Mouse (Mus musculus) stomach, embryonic 16.5 days (tissue): ENCODE data around the gene Try10. TPM values are rescaled to one million over a fixed set of nuclear protein-coding genes. Genes with fewer than 3 reads are reported as not detected.
"Not testable (repeated sequence)": the region's sequence is repeated elsewhere in the genome, so short reads cannot be mapped to it uniquely, and the experiment has no call there.

Experiments
- ATAC-seq: fragments of 200-750 bp; cut with Nextera tagmentation; 2 replicates; pipeline ENCODE4 v1.8.0; 2017; ENCODE audit warnings: moderate number of reproducible peaks, moderate TSS enrichment; ENCODE audit not compliant: insufficient read depth, low FRiP score
- H3K27ac ChIP-seq: fragments of 300-500 bp; sonication (generic); 2 replicates; pipeline ENCODE4 v1.5.1; 2014; ENCODE audit warnings: low read length
- H3K27me3 ChIP-seq: fragments of 300-500 bp; sonication (generic); 2 replicates; pipeline ENCODE4 v1.6.1; 2014; ENCODE audit warnings: low read length, control low read depth, mixed read lengths; ENCODE audit not compliant: control insufficient read depth, insufficient read depth
- H3K36me3 ChIP-seq: fragments of 300-500 bp; sonication (generic); 2 replicates; pipeline ENCODE4 v1.6.1; 2014; ENCODE audit warnings: low read length; ENCODE audit not compliant: control insufficient read depth, insufficient read depth
- H3K4me1 ChIP-seq: fragments of 300-500 bp; sonication (generic); 2 replicates; pipeline ENCODE4 v1.6.1; 2014; ENCODE audit warnings: low read length, control low read depth, mixed read lengths; ENCODE audit not compliant: control insufficient read depth, insufficient read depth
- H3K4me2 ChIP-seq: fragments of 300-500 bp; sonication (generic); 2 replicates; pipeline ENCODE4 v1.6.1; 2014; ENCODE audit warnings: low read depth, low read length, mixed read lengths
- H3K4me3 ChIP-seq: fragments of 300-500 bp; sonication (generic); replicated peaks from 2 replicates; pipeline ENCODE4 v1.5.1; 2014; ENCODE audit warnings: mild to moderate bottlenecking, low read length
- H3K9ac ChIP-seq: fragments of 300-500 bp; sonication (generic); 2 replicates; pipeline ENCODE4 v1.6.1; 2014; ENCODE audit warnings: low read length
- H3K9me3 ChIP-seq: fragments of 300-500 bp; sonication (generic); replicated peaks from 2 replicates; pipeline ENCODE4 v1.6.1; 2016; ENCODE audit warnings: low read length, control low read depth; ENCODE audit not compliant: control insufficient read depth
- WGBS: fragments of 180-500 bp; shearing (Covaris S2); extraction: QIAGEN DNeasy Blood & Tissue Kit; methylation state at CpG from one replicate; pipeline ENCODE4 v1.1.7; 2014; 5-methylcytosine and 5-hydroxymethylcytosine counted together
- polyA plus RNA-seq: library from polyadenylated mRNA; unstranded; fragments of >200 nt; fragmentation: Nextera tagmentation; extraction: Ambion mirVana; gene quantifications from 2 replicates; pipeline ENCODE4 v1.2.1, GENCODE M21; 2015

The Try10 gene
- polyA plus RNA-seq = 295 and 322 TPM in 2 replicates

DNA sequence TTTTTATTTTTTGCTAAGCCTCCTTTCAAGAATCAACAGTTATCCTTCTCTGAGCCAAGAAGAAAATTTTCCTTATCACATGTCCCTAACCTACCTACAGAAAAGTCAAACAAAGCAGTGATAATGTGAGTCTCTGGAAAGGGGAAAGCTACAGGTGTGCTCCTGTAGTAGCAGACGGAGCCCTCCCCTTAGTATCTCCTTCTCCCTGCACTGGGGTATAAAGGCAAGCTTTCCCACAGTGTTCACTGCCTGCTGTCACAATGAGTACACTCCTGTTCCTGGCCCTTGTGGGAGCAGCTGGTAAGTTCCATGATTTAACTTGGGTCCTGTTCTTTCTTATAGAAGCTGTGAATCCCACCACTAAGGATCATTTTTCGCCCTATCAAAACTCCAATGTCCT is at the start of gene Try10:
TSS of gene Try10 (plus strand) at position 174 of the 400 bp plus-strand sequence.
- no peak within 1 kb of the TSS for H3K4me3 ChIP-seq
- 68% methylated on average over 2 of the region's 2 CpGs for WGBS
- no peak within 1 kb of the TSS for H3K27ac ChIP-seq
- H3K36me3 ChIP-seq = no peaks in the 10 kb centered on the region
- no peaks in the 10 kb centered on the region for H3K4me1 ChIP-seq
- no peaks in the 10 kb centered on the region for H3K27me3 ChIP-seq
- no peaks in the 10 kb centered on the region for H3K9me3 ChIP-seq
- no peak within 1 kb of the TSS for H3K4me2 ChIP-seq
- H3K9ac ChIP-seq = no peak within 1 kb of the TSS
- no peak for ATAC-seq

DNA sequence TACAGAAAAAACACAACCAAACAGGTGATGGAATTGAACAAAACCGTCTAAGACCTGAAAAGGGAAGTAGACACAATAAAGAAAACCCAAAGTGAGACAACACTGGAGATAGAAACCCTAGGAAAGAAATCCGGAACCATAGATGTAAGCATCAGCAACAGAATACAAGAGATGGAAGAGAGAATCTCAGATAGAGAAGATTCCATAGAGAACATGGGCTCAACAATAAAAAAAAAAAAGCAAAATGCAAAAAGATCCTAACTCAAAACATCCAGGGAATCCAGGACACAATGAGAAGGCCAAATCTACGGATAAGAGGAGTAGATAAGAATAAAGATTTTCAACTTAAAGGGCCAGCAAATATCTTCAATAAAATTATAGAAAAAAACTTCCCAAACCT is 37.2 kb upstream of the Try10 start, which contains the start of gene Try5:
TSS of gene Try5 (minus strand) at position 101 of the 400 bp plus-strand sequence.
- not testable (repeated sequence) for H3K4me3 ChIP-seq, H3K27ac ChIP-seq, H3K4me1 ChIP-seq, H3K9ac ChIP-seq, H3K27me3 ChIP-seq, H3K9me3 ChIP-seq, H3K36me3 ChIP-seq, H3K4me2 ChIP-seq, ATAC-seq
- WGBS = 73% methylated on average over 3 of the region's 3 CpGs

- not testable (repeated sequence) for H3K9me3 ChIP-seq, H3K27ac ChIP-seq, H3K9ac ChIP-seq, H3K4me3 ChIP-seq, H3K27me3 ChIP-seq, H3K4me2 ChIP-seq, H3K36me3 ChIP-seq, ATAC-seq, H3K4me1 ChIP-seq
- WGBS = 70% methylated on average over 1 of the region's 2 CpGs
Measured at GRCm38 (mm10) chr6:41373772-41374171, 19.9 kb downstream of the Try10 start.

GRCm38 (mm10) chr6:41377578-41377977 is 23.7 kb downstream of the Try10 start, which contains the start of gene Prss3:
Gene Prss3, minus strand, starts transcription at chr6:41377678.
- H3K4me2 ChIP-seq, H3K9ac ChIP-seq, H3K36me3 ChIP-seq, ATAC-seq, H3K9me3 ChIP-seq, H3K27me3 ChIP-seq, H3K4me3 ChIP-seq, H3K27ac ChIP-seq, H3K4me1 ChIP-seq: not testable (repeated sequence)

GRCm38 (mm10) chr6:41386781-41387180 is 32.9 kb downstream of the Try10 start:
- 69% methylated on average over 2 of the region's 2 CpGs for WGBS
- no peak for ATAC-seq
- no peak overlapping the region for H3K9ac ChIP-seq
- H3K27me3 ChIP-seq = no peaks in the 10 kb centered on the region
- no peak overlapping the region for H3K4me3 ChIP-seq
- no peaks in the 10 kb centered on the region for H3K36me3 ChIP-seq
- no peaks in the 10 kb centered on the region for H3K4me1 ChIP-seq
- H3K27ac ChIP-seq = no peak overlapping the region
- no peak overlapping the region for H3K4me2 ChIP-seq
- no peaks in the 10 kb centered on the region for H3K9me3 ChIP-seq

DNA sequence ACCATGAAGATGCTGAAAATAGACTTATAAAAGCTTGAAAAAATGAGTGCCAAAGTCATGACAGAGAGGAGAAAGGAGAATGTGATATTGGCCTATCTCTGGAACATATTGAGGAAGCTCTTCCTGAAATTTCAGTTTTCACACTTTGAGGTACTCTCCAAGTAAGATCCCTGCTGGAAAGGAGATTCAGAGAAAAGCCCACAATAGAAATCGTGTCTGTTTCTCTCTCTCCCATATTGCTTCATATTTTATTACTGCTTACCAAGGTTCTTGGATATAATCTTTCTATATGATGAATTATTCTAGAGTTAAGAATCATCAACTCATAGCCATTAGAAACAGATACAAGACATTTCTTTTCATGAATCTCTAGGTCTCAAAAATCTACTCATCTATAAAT is 37.7 kb downstream of the Try10 start:
- not testable (repeated sequence) for H3K27ac ChIP-seq, H3K36me3 ChIP-seq, H3K9ac ChIP-seq, H3K4me3 ChIP-seq, H3K4me2 ChIP-seq, ATAC-seq, H3K9me3 ChIP-seq, H3K27me3 ChIP-seq, H3K4me1 ChIP-seq
- 69% methylated on average over 1 of the region's 1 CpGs for WGBS

GRCm38 (mm10) chr6:41392056-41392455 is 38.2 kb downstream of the Try10 start, which contains the start of gene Gm5771:
Gene Gm5771, plus strand, starts transcription at chr6:41392356.
- not testable (repeated sequence) for H3K4me3 ChIP-seq, ATAC-seq, H3K4me1 ChIP-seq, H3K9ac ChIP-seq, H3K27me3 ChIP-seq, H3K9me3 ChIP-seq, H3K4me2 ChIP-seq, H3K27ac ChIP-seq, H3K36me3 ChIP-seq

Other genes with a start within 250 kb of the Try10 start
- 31.0 and 60.1 TPM in 2 replicates for gene Try4, start 51.8 kb upstream of the Try10 start, polyA plus RNA-seq
- 243 and 344 TPM in 2 replicates for gene Try5, start 37.3 kb upstream of the Try10 start, polyA plus RNA-seq
- gene Prss3, start 23.6 kb downstream of the Try10 start, polyA plus RNA-seq = 144 and 188 TPM in 2 replicates
- gene Gm5771, start 38.3 kb downstream of the Try10 start, polyA plus RNA-seq = 130 and 164 TPM in 2 replicates
- 114 and 181 TPM in 2 replicates for gene Gm10334, start 92.0 kb downstream of the Try10 start, polyA plus RNA-seq
- 456 and 532 TPM in 2 replicates for gene Prss1, start 104.8 kb downstream of the Try10 start, polyA plus RNA-seq
- 197 and 293 TPM in 2 replicates for gene Prss2, start 167.7 kb downstream of the Try10 start, polyA plus RNA-seq